Mouse (Mus musculus) heart, adult 2 months (tissue): ENCODE results near the gene Klhl32. TPM values are rescaled to one million over a fixed set of nuclear protein-coding genes. Genes with fewer than 3 reads are reported as not detected.

ENCODE experiments used
- DNase-seq, 2 experiments: peaks; one replicate each; pipeline ENCODE4 v3.0.0; 2021
- H3K27ac ChIP-seq: fragments of 200-600 bp; 2 replicates; pipeline ENCODE4 v1.8.1; 2022
- H3K27me3 ChIP-seq: fragments of 200-500 bp; 2 replicates; pipeline ENCODE4 v1.6.1; 2012; ENCODE audit warnings: mild to moderate bottlenecking, low read length, inconsistent platforms, mixed read lengths; ENCODE audit not compliant: control insufficient read depth, insufficient read depth
- H3K36me3 ChIP-seq: fragments of 200-500 bp; 2 replicates; pipeline ENCODE4 v1.6.1; 2012; ENCODE audit warnings: low read length, inconsistent platforms; ENCODE audit not compliant: control insufficient read depth, insufficient read depth
- H3K4me1 ChIP-seq: fragments of 200-500 bp; 2 replicates; pipeline ENCODE4 v1.6.1; 2011; ENCODE audit warnings: low read length; ENCODE audit not compliant: control insufficient read depth, insufficient read depth
- H3K4me3 ChIP-seq: fragments of 200-600 bp; 2 replicates; pipeline ENCODE4 v1.8.1; 2022
- H3K79me2 ChIP-seq: fragments of 200-500 bp; replicated peaks from 2 replicates; pipeline ENCODE4 v1.6.1; 2012; ENCODE audit warnings: mild to moderate bottlenecking, inconsistent platforms, low read length, moderate library complexity, mixed read lengths; ENCODE audit not compliant: control insufficient read depth, insufficient read depth
- H3K9ac ChIP-seq: fragments of 200-500 bp; 2 replicates; pipeline ENCODE4 v1.6.1; 2012; ENCODE audit warnings: low read depth, mild to moderate bottlenecking, control low read depth, inconsistent platforms, low read length, mixed read lengths
- CTCF ChIP-seq: fragments of 200-600 bp; IDR thresholded peaks from 2 replicates; pipeline ENCODE4 v1.8.1; 2022; ENCODE audit warnings: antibody characterized with exemption, mild to moderate bottlenecking, moderate library complexity
- EP300 ChIP-seq: fragments of 200-500 bp; IDR thresholded peaks from 2 replicates; pipeline ENCODE4 v1.6.1; 2011; ENCODE audit warnings: low read depth, low read length, control low read depth; ENCODE audit not compliant: insufficient read depth
- POLR2A ChIP-seq: fragments of 200-500 bp; IDR thresholded peaks from 2 replicates; pipeline ENCODE4 v1.6.1; 2011; ENCODE audit warnings: mild to moderate bottlenecking, low read depth, low read length, control low read depth; ENCODE audit not compliant: insufficient read depth
- WGBS: fragments of 180-500 bp; shearing (Covaris S2); methylation state at CpG from one replicate; pipeline ENCODE4 v1.1.7; 2018; 5-methylcytosine and 5-hydroxymethylcytosine counted together
- intact Hi-C: fragments of 180-260 bp; cut with DNase I; formaldehyde crosslinking; loops from one replicate; pipeline ENCODE4 v1.15.1; 2025
- long read RNA-seq: library from polyadenylated mRNA; stranded (forward); transcript quantifications from one replicate; pipeline ENCODE4 v2.0.0, GENCODE M21; 2021
- polyA plus RNA-seq: library from polyadenylated mRNA; depleted of rRNA; stranded (reverse); fragments of >200 nt; gene quantifications from 2 replicates; pipeline ENCODE4 v1.2.3, GENCODE M21; 2012; rRNA removed
- total RNA-seq, 2 experiments: library from RNA; stranded (reverse); gene quantifications; 2 replicates each; pipeline ENCODE4 v1.2.3; 2021

Klhl32 gene
- total RNA-seq (1 to 10 TPM in 1 of 2 experiments, under 1 TPM in 1; 0.91 to 1.5 TPM), polyA plus RNA-seq (2.1 and 3.0 TPM in 2 replicates)
- long read RNA-seq, partial matches to known transcripts: 0 of 5 reads
- long read RNA-seq, other reads (novel, unspliced or antisense): 5 of 5 reads

- peak within 1 kb of the TSS; percentile 45 for H3K27ac ChIP-seq
- no peaks in the 10 kb centered on the region for H3K36me3 ChIP-seq
- H3K4me3 ChIP-seq: peak within 1 kb of the TSS; percentile 61
- H3K27me3 ChIP-seq: 0 out of 2 replicates have a peak, but pooled peaks cover 2% of the 10 kb centered on the region
- intact Hi-C loops: loop anchor here (2.0 kb wide), 1 partner anchor 46 kb away; no protein-coding TSS in a partner anchor
- peak within 1 kb of the TSS; percentile 55 for H3K9ac ChIP-seq
- WGBS: 1% methylated on average over 63 of the region's 63 CpGs
- no peaks in the 10 kb centered on the region for H3K79me2 ChIP-seq
- no peak for TF ChIP-seq EP300
- TF ChIP-seq CTCF: no peak
- peak; percentile 19; the same call in 1 of the 2 replicates for TF ChIP-seq POLR2A
- DNase-seq: peak; percentile 67 to 70
- H3K4me1 ChIP-seq: no peaks in the 10 kb centered on the region
Measured at GRCm38 (mm10) chr4:24850401-24851325, at the start of gene Klhl32. Gene Klhl32 (minus strand): TSS chr4:24851124.

- H3K79me2 ChIP-seq: no peaks in the 10 kb centered on the region
- no peak for TF ChIP-seq EP300
- no peak for TF ChIP-seq POLR2A
- no peak for TF ChIP-seq CTCF
- peak overlapping the region; percentile 57; the same call in 1 of the 2 replicates for H3K9ac ChIP-seq
- 20% methylated on average over 4 of the region's 4 CpGs for WGBS
- intact Hi-C loops: loop anchor here (5.0 to 10.0 kb wide), 4 partner anchors 68 to 1436 kb away; partner anchors contain the start of genes Gpr63, Mms22l and Ufl1
- H3K4me1 ChIP-seq: peaks cover 2% of the 10 kb centered on the region
- no peak overlapping the region for H3K27ac ChIP-seq
- no peaks in the 10 kb centered on the region for H3K27me3 ChIP-seq
- no peak for DNase-seq
- H3K4me3 ChIP-seq: peak overlapping the region; percentile 97; the same call in 1 of the 2 replicates
- H3K36me3 ChIP-seq: peaks cover 8% of the 10 kb centered on the region
Measured at GRCm38 (mm10) chr4:24899146-24899545, 48.2 kb upstream of the Klhl32 start.

- Histone ChIP-seq H3K9ac (peak overlapping the region; percentile 75), H3K4me1 (peaks cover 2% of the 10 kb centered on the region), H3K27me3 (no peaks in the 10 kb centered on the region), H3K36me3 (peaks cover 8% of the 10 kb centered on the region), H3K27ac (peak overlapping the region; percentile 86), H3K79me2 (no peaks in the 10 kb centered on the region), H3K4me3 (peak overlapping the region; percentile 97)
- intact Hi-C loops: loop anchor here (5.0 to 10.0 kb wide), 4 partner anchors 69 to 1436 kb away; partner anchors contain the start of genes Gpr63, Mms22l and Ufl1
- no peak for DNase-seq
- 16% methylated on average over 8 of the region's 8 CpGs for WGBS
- TF ChIP-seq EP300 (no peak), CTCF (no peak), POLR2A (no peak)
Measured at GRCm38 (mm10) chr4:24898636-24899035, 47.7 kb upstream of the Klhl32 start.

GRCm38 (mm10) chr4:24897851-24898515 is 47.1 kb upstream of the Klhl32 start, which contains the start of gene Ndufaf4:
Gene Ndufaf4 (plus strand): TSS chr4:24898083.
- peaks cover 2% of the 10 kb centered on the region for H3K4me1 ChIP-seq
- H3K9ac ChIP-seq: peak within 1 kb of the TSS; percentile 75
- intact Hi-C loops: loop anchor here (1.0 to 10.0 kb wide), 6 partner anchors 47 to 1437 kb away; partner anchors contain the start of genes Gpr63, Klhl32, Mms22l and Ufl1
- peaks cover 6% of the 10 kb centered on the region for H3K36me3 ChIP-seq
- peak within 1 kb of the TSS; percentile 97 for H3K4me3 ChIP-seq
- peak; percentile 97 to 99 for DNase-seq
- 0 out of 2 replicates have a peak, but pooled peaks have one; percentile 33 for TF ChIP-seq EP300
- peak; percentile 67; the same call in 1 of the 2 replicates for TF ChIP-seq POLR2A
- TF ChIP-seq CTCF: peak; percentile 99; the same call in 1 of the 2 replicates
- H3K79me2 ChIP-seq: no peaks in the 10 kb centered on the region
- under 1% methylated on average over 58 of the region's 58 CpGs for WGBS
- peak within 1 kb of the TSS; percentile 86 for H3K27ac ChIP-seq
- H3K27me3 ChIP-seq: no peaks in the 10 kb centered on the region

GRCm38 (mm10) chr4:24897351-24897750 is 46.4 kb upstream of the Klhl32 start:
- H3K27me3 ChIP-seq: no peaks in the 10 kb centered on the region
- peak overlapping the region; percentile 97 for H3K4me3 ChIP-seq
- H3K27ac ChIP-seq: peak overlapping the region; percentile 86; the same call in 1 of the 2 replicates
- no peak overlapping the region for H3K9ac ChIP-seq
- peaks cover 2% of the 10 kb centered on the region for H3K4me1 ChIP-seq
- WGBS: 13% methylated on average over 7 of the region's 7 CpGs
- H3K79me2 ChIP-seq: no peaks in the 10 kb centered on the region
- no peak for DNase-seq
- no peak for TF ChIP-seq EP300
- no peak for TF ChIP-seq POLR2A
- no peak for TF ChIP-seq CTCF
- intact Hi-C loops: loop anchor here (1.0 to 10.0 kb wide), 6 partner anchors 47 to 1437 kb away; partner anchors contain the start of genes Gpr63, Klhl32, Mms22l and Ufl1
- H3K36me3 ChIP-seq: peaks cover 6% of the 10 kb centered on the region
